Mouse (Mus musculus) neural tube, embryonic 12.5 days (tissue): ENCODE results near the gene Zdhhc7. TPM values are rescaled to one million over a fixed set of nuclear protein-coding genes. Genes with fewer than 3 reads are reported as not detected.

Experiments
- ATAC-seq: fragments of 200-750 bp; cut with Nextera tagmentation; 2 replicates; pipeline ENCODE4 v1.8.0; 2017; ENCODE audit warnings: low read depth, mild to moderate bottlenecking, moderate TSS enrichment, moderate library complexity; ENCODE audit not compliant: low FRiP score
- H3K27ac ChIP-seq: fragments of 300-500 bp; sonication (generic); 2 replicates; pipeline ENCODE4 v1.5.1; 2016
- H3K27me3 ChIP-seq: fragments of 300-500 bp; sonication (generic); replicated peaks from 2 replicates; pipeline ENCODE4 v1.6.1; 2016; ENCODE audit warnings: mild to moderate bottlenecking
- H3K36me3 ChIP-seq: fragments of 300-500 bp; sonication (generic); 2 replicates; pipeline ENCODE4 v1.6.1; 2016; ENCODE audit warnings: mild to moderate bottlenecking
- H3K4me1 ChIP-seq: fragments of 300-500 bp; sonication (generic); 2 replicates; pipeline ENCODE4 v1.6.1; 2016
- H3K4me2 ChIP-seq: fragments of 300-500 bp; sonication (generic); replicated peaks from 2 replicates; pipeline ENCODE4 v1.6.1; 2016; ENCODE audit warnings: mild to moderate bottlenecking
- H3K4me3 ChIP-seq: fragments of 300-500 bp; sonication (generic); 2 replicates; pipeline ENCODE4 v1.5.1; 2016
- H3K9ac ChIP-seq: fragments of 300-500 bp; sonication (generic); 2 replicates; pipeline ENCODE4 v1.6.1; 2016; ENCODE audit warnings: mild to moderate bottlenecking
- H3K9me3 ChIP-seq: fragments of 300-500 bp; sonication (generic); 2 replicates; pipeline ENCODE4 v1.6.1; 2016; ENCODE audit warnings: mild to moderate bottlenecking
- WGBS: fragments of 180-500 bp; shearing (Covaris S2); methylation state at CpG from one replicate; pipeline ENCODE4 v1.1.7; 2016; 5-methylcytosine and 5-hydroxymethylcytosine counted together
- polyA plus RNA-seq: library from polyadenylated mRNA; unstranded; fragments of >200 nt; fragmentation: Nextera tagmentation; extraction: Ambion mirVana; gene quantifications from 2 replicates; pipeline ENCODE4 v1.2.1, GENCODE M21; 2016

The Zdhhc7 gene
- polyA plus RNA-seq = 33.7 and 35.3 TPM in 2 replicates

DNA sequence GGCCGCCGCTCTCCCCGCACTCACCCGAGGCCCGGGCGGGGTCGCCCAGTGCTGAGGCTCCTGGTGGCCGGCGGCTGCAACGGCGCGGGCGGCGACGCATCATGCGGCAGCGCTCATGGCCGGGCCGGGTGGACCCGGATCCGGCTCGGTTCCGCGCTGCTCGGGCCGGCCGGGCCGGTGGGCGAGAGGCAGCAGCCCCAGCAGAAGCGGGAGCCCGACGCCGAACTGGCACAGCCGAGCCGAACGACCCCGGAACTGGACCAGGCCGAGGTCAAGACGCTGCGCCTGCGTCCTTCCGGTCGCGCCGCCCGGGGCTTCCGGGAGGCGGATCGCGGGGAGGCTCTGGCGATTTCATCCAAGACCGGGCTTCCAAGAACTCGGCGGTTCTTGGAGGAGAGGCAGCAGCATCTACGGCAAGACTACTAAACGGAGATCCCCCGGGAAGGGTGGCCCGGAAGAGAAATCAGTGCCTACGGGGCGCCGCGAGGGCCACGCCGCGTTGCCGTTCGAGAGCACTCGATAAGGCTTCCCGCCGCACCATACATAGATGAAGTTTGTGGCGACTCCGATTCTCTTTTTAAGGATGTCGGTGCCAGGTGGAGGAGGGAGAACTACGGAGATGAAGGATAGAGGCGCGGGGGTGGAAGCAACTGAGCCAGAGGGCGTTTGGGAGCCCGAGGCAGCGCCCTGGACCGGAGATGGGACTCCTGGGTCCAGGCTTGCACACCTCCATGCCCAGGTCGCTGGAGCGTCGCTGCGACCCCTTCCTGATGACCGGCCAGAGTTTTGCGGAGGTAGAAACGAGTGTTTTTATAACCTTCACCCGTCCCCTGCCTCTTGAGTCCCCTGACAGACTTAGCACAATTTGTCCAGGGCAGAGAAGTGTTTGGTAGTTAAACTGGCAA, at the start of gene Zdhhc7:
Gene Zdhhc7, minus strand, starts transcription at position 415 of the 905 bp plus-strand sequence.
- Histone ChIP-seq H3K4me2 (peak within 1 kb of the TSS; percentile 94), H3K4me1 (peaks cover 26% of the 10 kb centered on the region), H3K4me3 (peak within 1 kb of the TSS; percentile 97), H3K9me3 (no peaks in the 10 kb centered on the region), H3K27ac (peak within 1 kb of the TSS; percentile 50), H3K9ac (peak within 1 kb of the TSS; percentile 94), H3K27me3 (no peaks in the 10 kb centered on the region), H3K36me3 (peaks cover 6% of the 10 kb centered on the region)
- under 1% methylated on average over 86 of the region's 88 CpGs for WGBS
- ATAC-seq = peak; percentile 74

DNA sequence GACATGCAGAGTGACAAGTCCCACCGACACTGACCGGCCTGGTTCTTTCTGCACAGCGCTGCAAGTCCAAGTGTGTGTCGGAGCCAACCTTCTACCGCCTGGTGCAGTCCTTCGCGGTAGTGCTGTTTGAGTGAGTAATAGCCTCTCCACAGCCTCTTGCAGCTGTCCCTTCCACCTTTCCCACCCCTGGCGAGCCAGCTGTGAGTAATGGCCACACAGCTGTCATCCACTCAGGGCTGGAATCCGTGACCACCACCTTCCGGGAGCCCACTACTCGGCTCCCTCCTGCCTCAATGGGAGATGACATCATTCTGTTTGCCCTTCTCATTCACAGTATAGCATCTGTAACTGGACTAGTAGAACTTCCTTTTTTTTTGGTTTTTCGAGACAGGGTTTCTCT, 48.7 kb upstream of the Zdhhc7 start:
- Histone ChIP-seq H3K27me3 (no peaks in the 10 kb centered on the region), H3K9me3 (no peaks in the 10 kb centered on the region), H3K4me3 (no peak overlapping the region), H3K4me2 (no peak overlapping the region), H3K36me3 (peaks cover 13% of the 10 kb centered on the region; the same call in 1 of the 2 replicates), H3K9ac (no peak overlapping the region), H3K27ac (no peak overlapping the region), H3K4me1 (peaks cover 8% of the 10 kb centered on the region)
- no peak for ATAC-seq
- 60% methylated on average over 12 of the region's 12 CpGs for WGBS

DNA sequence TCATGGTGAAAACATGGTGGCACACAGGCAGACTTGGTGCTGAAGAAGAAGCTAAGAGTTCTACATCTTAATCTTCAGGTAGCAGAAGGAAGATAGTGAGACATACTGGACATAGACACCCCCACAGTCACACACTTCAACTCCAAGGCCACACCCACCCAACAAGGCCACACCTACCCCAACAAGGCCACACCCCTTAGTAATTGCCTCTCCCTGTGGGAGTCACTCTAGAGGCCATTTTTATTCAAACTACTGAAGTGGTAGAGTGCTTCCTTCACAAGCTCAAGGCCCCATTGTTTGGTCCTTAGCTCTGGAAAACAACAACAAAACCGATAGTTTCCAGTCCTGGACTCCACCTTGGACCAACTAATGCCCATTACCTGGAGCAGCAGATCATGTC, 44.8 kb upstream of the Zdhhc7 start:
- H3K4me1 ChIP-seq = peaks cover 15% of the 10 kb centered on the region
- no peak for ATAC-seq
- H3K4me3 ChIP-seq = no peak overlapping the region
- no peaks in the 10 kb centered on the region for H3K27me3 ChIP-seq
- H3K9me3 ChIP-seq = no peaks in the 10 kb centered on the region
- no peak overlapping the region for H3K27ac ChIP-seq
- no peak overlapping the region for H3K9ac ChIP-seq
- H3K36me3 ChIP-seq = peaks cover 7% of the 10 kb centered on the region; the same call in 1 of the 2 replicates
- no peak overlapping the region for H3K4me2 ChIP-seq
- WGBS = 87% methylated on average over 1 of the region's 1 CpGs

DNA sequence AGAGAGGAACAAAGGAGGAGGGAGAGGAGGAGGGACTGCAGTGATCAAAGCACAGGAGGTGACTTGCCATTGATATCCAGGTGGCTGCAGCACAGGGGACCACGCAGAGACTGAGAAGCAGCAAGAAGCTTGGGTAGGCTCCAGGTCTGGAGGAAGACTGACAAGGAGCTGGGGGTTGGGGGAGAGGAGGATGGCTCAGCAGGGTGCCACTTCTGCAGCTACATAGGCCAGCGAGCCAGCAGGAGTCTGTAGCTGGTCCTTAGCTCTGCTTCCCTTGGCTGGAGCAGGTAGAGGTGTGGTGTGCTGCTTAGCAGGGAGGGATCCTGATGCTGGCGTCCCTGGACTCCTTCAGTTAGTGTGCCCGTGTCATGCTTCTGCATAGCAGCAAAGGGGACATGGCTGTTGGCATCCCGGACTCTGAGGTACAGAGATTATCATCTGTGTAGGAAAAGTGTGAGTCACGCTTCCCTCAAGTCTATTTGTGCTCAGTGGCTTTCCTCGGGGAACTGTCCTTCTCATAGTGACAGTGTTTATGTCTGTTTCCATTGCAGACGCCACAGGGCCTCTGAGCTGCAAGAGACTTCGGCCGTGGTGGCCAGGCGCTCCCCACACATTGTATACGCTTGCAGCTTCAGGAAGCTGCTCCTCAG, 43.5 kb upstream of the Zdhhc7 start:
- WGBS = 63% methylated on average over 12 of the region's 12 CpGs
- 0 out of 2 replicates have a peak, but pooled peaks cover 5% of the 10 kb centered on the region for H3K36me3 ChIP-seq
- H3K9me3 ChIP-seq = no peaks in the 10 kb centered on the region
- no peak overlapping the region for H3K27ac ChIP-seq
- no peak overlapping the region for H3K9ac ChIP-seq
- H3K4me1 ChIP-seq = peaks cover 15% of the 10 kb centered on the region
- no peak for ATAC-seq
- H3K4me2 ChIP-seq = no peak overlapping the region
- H3K4me3 ChIP-seq = no peak overlapping the region
- H3K27me3 ChIP-seq = no peaks in the 10 kb centered on the region

DNA sequence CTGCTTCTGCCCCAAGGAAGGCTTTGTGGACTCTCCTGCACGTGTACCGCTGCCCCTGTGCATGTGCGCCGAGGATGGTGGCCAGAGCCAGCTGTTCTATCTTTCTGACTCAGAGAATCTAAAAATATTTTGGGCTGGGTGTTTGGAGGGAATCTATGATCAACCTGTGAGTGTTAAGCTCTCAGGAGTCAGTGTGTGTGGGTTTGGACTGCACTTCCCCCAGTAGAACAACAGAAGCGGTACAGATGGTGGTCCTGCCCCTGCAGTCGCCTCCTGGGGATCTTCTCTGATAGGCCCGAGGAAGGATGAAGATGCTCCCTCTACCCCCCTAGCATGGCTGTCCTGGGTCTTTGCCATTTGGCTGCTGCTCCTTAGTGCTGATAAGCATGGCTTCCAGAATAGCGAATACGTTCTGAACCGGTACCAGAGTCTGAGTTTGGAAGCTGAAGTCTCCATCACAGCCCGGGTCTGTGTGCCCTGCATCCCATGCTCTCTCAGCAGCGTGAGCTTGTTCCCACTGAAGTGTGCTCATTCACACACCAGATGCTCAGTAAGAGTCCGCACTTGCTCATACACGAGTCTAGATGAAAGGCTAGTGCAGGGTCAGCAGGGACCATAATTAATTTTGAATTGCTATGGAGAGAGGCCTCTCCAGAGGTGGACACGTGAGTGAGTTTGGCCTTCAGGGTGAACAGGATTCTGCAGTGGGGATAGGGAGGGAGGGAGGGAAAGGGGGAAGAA, 42.8 kb upstream of the Zdhhc7 start:
- H3K9ac ChIP-seq = no peak overlapping the region
- WGBS = 63% methylated on average over 15 of the region's 15 CpGs

DNA sequence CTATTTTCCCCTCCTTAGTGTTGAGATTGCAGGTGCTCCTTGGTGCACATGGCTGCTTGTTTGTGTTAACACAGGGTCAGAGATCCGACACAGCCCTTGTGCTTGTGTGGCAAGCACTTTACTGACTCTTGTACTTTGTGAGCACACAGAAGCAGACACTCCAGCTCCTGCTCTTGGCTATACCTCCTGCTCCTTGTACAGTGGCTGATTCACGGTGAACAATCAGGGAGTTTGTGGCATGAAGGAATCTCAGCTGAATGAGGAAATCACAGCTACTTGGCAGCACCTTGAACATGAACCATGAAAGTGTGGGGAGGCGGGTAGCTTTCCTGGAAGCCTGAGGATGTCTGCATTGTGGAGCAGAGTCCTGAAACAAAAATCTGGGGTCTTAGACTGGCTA, 39.5 kb upstream of the Zdhhc7 start:
- Histone ChIP-seq H3K4me1 (peaks cover 15% of the 10 kb centered on the region), H3K27me3 (no peaks in the 10 kb centered on the region), H3K9me3 (no peaks in the 10 kb centered on the region), H3K4me3 (no peak overlapping the region), H3K36me3 (no peaks in the 10 kb centered on the region), H3K4me2 (no peak overlapping the region), H3K27ac (no peak overlapping the region), H3K9ac (no peak overlapping the region; the same call in 1 of the 2 replicates)
- ATAC-seq = no peak
- WGBS = 77% methylated on average over 3 of the region's 3 CpGs

More for the DNA sequence above, 42.8 kb upstream of the Zdhhc7 start:
- Histone ChIP-seq H3K27ac (no peak overlapping the region), H3K9me3 (no peaks in the 10 kb centered on the region), H3K4me3 (no peak overlapping the region), H3K36me3 (0 out of 2 replicates have a peak, but pooled peaks cover 5% of the 10 kb centered on the region), H3K4me2 (no peak overlapping the region), H3K27me3 (no peaks in the 10 kb centered on the region), H3K4me1 (peaks cover 15% of the 10 kb centered on the region)
- ATAC-seq = no peak

DNA sequence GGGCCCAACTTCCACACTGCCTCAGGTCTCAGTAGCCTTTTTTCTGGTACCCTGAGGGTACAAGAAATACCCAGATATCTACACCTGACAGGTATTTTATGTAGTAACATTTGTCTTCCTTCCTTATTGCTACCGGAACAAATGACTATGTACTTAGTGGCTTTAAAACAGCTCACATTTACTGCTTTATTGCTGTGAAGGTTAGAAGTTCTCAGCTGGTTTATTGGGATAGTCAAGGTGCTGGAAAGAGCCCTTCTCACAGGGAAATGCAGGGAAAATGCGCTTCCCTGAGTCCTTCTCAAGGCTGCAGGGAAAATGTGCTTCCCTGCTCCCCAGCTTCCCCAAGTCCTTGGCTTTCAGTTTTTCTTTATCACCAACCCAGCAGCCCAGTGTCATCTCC, 37.7 kb upstream of the Zdhhc7 start:
- no peaks in the 10 kb centered on the region for H3K27me3 ChIP-seq
- H3K9me3 ChIP-seq = no peaks in the 10 kb centered on the region
- 47% methylated on average over 2 of the region's 2 CpGs for WGBS
- peaks cover 3% of the 10 kb centered on the region; the same call in 1 of the 2 replicates for H3K4me1 ChIP-seq
- H3K4me2 ChIP-seq = no peak overlapping the region
- no peak overlapping the region for H3K9ac ChIP-seq
- H3K4me3 ChIP-seq = no peak overlapping the region
- no peaks in the 10 kb centered on the region for H3K36me3 ChIP-seq
- H3K27ac ChIP-seq = no peak overlapping the region
- no peak for ATAC-seq

DNA sequence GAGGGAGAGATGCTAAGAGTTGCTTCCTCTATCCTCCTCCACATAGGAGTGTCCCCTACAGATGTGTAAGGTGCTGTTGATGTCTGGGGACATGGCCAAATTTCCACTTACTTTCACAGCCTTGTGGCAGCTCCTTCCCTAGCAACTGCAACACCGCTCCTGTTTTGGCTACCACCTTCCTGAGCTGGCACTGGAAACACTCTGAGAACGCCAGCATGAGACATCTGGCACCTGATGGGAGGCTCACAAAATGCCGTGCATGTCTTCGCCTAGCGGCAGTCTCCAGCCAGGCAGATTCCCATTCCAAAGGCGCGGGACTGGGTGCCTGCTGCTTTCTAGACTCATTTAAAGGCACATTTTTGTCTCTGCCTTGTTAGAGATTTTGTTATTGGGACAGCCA, 35.3 kb upstream of the Zdhhc7 start:
- H3K4me3 ChIP-seq = no peak overlapping the region
- H3K4me1 ChIP-seq = no peaks in the 10 kb centered on the region
- H3K9ac ChIP-seq = no peak overlapping the region
- H3K36me3 ChIP-seq = no peaks in the 10 kb centered on the region
- no peaks in the 10 kb centered on the region for H3K9me3 ChIP-seq
- 66% methylated on average over 7 of the region's 7 CpGs for whole genome bisulfite sequencing
- ATAC-seq = no peak
- H3K4me2 ChIP-seq = no peak overlapping the region
- H3K27me3 ChIP-seq = no peaks in the 10 kb centered on the region
- H3K27ac ChIP-seq = no peak overlapping the region

DNA sequence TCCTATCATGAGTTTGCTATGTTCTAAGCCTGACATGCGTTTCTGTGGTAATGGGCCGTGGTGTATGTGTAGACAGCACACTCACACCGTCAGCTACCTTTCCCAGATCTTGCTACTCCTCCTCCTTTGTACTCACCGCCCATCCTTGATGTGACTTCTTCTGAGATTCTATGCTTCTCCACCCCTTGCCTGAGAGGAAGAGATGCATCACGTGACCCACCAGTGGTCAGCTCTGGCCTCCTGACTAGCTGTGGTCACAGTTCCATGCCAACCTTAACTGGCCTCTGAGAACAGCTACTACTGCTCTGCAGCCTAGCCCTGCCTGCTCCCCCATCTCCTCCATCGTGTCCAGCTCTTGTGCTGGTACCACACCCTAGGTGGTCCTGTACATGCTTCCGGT, 34.4 kb upstream of the Zdhhc7 start:
- H3K9me3 ChIP-seq = no peaks in the 10 kb centered on the region
- H3K4me1 ChIP-seq = no peaks in the 10 kb centered on the region
- WGBS = 89% methylated on average over 7 of the region's 7 CpGs
- H3K9ac ChIP-seq = no peak overlapping the region
- H3K4me3 ChIP-seq = no peak overlapping the region
- no peaks in the 10 kb centered on the region for H3K27me3 ChIP-seq
- H3K4me2 ChIP-seq = no peak overlapping the region
- no peaks in the 10 kb centered on the region for H3K36me3 ChIP-seq
- H3K27ac ChIP-seq = no peak overlapping the region
- no peak for ATAC-seq

DNA sequence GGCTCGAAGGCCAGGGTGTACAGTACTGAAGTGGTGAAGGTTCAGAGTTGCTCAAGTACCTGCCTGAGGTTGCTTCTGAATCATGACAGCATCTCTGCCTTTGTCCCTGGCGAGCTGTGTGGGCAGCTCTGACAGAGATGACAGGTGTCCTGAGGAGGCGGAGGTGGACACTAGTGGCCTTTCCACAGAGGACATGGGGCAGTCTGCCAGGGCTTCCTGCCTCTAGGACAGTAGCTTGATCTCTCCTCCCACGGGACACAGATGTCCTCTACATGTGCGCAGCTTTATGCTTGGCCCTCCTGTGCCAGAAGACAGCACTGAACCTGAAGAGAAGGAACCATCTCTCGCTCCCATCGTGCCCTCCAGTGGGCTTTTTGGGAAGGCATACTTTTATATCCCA, 31.9 kb upstream of the Zdhhc7 start:
- Histone ChIP-seq H3K4me1 (no peaks in the 10 kb centered on the region), H3K36me3 (no peaks in the 10 kb centered on the region), H3K4me2 (no peak overlapping the region), H3K9ac (no peak overlapping the region), H3K9me3 (no peaks in the 10 kb centered on the region), H3K4me3 (no peak overlapping the region), H3K27me3 (no peaks in the 10 kb centered on the region), H3K27ac (no peak overlapping the region)
- ATAC-seq = no peak
- WGBS = 88% methylated on average over 7 of the region's 7 CpGs

DNA sequence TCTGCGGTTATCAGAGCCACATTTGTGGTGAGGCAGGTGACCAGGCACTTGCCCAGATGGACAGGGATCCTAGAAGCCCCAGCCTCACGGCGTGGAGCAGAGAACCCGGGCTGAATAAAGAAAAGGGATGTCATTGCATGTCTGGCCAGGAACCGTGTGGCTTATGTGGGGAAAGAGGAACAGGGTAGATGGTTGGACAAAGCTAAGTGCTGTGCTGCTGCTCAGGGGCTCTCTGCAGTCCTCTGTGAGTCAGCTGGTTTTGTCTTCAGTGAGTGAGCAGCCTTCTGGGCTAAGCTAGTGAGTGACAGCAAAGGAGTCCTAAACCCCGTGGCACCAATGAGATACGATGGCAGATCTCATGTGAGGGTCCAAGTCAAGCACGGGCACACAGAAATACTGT, 29.9 kb upstream of the Zdhhc7 start:
- 86% methylated on average over 8 of the region's 8 CpGs for WGBS

DNA sequence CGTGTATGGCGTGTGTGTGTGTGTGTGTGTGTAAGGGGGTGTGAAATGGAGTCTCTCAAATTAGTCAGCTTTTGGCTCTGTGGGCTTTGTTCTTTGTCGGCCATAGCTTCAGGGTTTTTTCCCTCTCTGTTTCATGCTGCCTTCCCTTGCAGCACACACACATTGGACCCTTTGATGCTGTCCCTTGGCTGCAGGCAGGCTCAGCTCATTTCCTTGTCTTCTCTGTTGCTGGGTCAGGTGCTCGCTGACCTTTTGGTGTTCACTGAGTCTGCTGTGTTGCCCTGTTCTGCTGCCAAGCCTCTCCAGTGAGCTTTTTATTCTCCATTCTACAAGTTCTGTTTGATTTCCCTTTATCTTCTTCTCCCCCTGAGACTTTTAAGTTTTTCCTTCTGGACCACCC, 28.3 kb upstream of the Zdhhc7 start:
- Histone ChIP-seq H3K9me3 (no peaks in the 10 kb centered on the region), H3K4me1 (peaks cover 19% of the 10 kb centered on the region), H3K27me3 (no peaks in the 10 kb centered on the region), H3K4me2 (no peak overlapping the region), H3K36me3 (no peaks in the 10 kb centered on the region), H3K4me3 (no peak overlapping the region), H3K9ac (no peak overlapping the region), H3K27ac (no peak overlapping the region; the same call in 1 of the 2 replicates)
- 66% methylated on average over 4 of the region's 4 CpGs for WGBS
- no peak for ATAC-seq

More for the DNA sequence above, 29.9 kb upstream of the Zdhhc7 start:
- Histone ChIP-seq H3K4me3 (no peak overlapping the region), H3K4me2 (no peak overlapping the region), H3K27me3 (no peaks in the 10 kb centered on the region), H3K9me3 (no peaks in the 10 kb centered on the region), H3K4me1 (peaks cover 8% of the 10 kb centered on the region), H3K27ac (no peak overlapping the region), H3K36me3 (no peaks in the 10 kb centered on the region), H3K9ac (no peak overlapping the region)
- ATAC-seq = no peak
